Mouse (Mus musculus) forebrain, embryonic 14.5 days (tissue): Measurements from ENCODE around the gene Gmeb1. TPM values are rescaled to one million over a fixed set of nuclear protein-coding genes. Genes with fewer than 3 reads are reported as not detected.

Experiments
- ATAC-seq: fragments of 200-750 bp; cut with Nextera tagmentation; 2 replicates; pipeline ENCODE4 v1.8.0; 2017; ENCODE audit warnings: mild to moderate bottlenecking, moderate library complexity
- DNase-seq: peaks from one replicate; pipeline ENCODE4 v3.0.0-alpha.2; 2015; ENCODE audit warnings: low spot score
- H3K27ac ChIP-seq: fragments of 300-500 bp; sonication (generic); 2 replicates; pipeline ENCODE4 v1.5.1; 2014; ENCODE audit warnings: low read depth, mild to moderate bottlenecking, control low read depth, low read length, moderate library complexity
- H3K27me3 ChIP-seq: fragments of 300-500 bp; sonication (generic); replicated peaks from 2 replicates; pipeline ENCODE4 v1.6.1; 2014; ENCODE audit warnings: low read length, control low read depth, mixed read lengths; ENCODE audit not compliant: control insufficient read depth, insufficient read depth
- H3K36me3 ChIP-seq: fragments of 300-500 bp; sonication (generic); 2 replicates; pipeline ENCODE4 v1.6.1; 2014; ENCODE audit warnings: low read length, control low read depth; ENCODE audit not compliant: control insufficient read depth, insufficient read depth
- H3K4me1 ChIP-seq: fragments of 300-500 bp; sonication (generic); 2 replicates; pipeline ENCODE4 v1.6.1; 2014; ENCODE audit warnings: antibody characterized with exemption, low read length, control low read depth; ENCODE audit not compliant: control insufficient read depth, insufficient read depth
- H3K4me2 ChIP-seq: fragments of 300-500 bp; sonication (generic); 2 replicates; pipeline ENCODE4 v1.6.1; 2014; ENCODE audit warnings: mild to moderate bottlenecking, control low read depth, low read length
- H3K4me3 ChIP-seq: fragments of 300-500 bp; sonication (generic); 2 replicates; pipeline ENCODE4 v1.5.1; 2014; ENCODE audit warnings: low read depth, low read length, control low read depth
- H3K9ac ChIP-seq: fragments of 300-500 bp; sonication (generic); 2 replicates; pipeline ENCODE4 v1.6.1; 2014; ENCODE audit warnings: mild to moderate bottlenecking, low read length, control low read depth, moderate library complexity
- H3K9me3 ChIP-seq: fragments of 300-500 bp; sonication (generic); replicated peaks from 2 replicates; pipeline ENCODE4 v1.6.1; 2016; ENCODE audit warnings: low read length, control low read depth, mixed read lengths; ENCODE audit not compliant: control insufficient read depth
- WGBS: fragments of 180-500 bp; shearing (Covaris S2); extraction: QIAGEN DNeasy Blood & Tissue Kit; methylation state at CpG from one replicate; pipeline ENCODE4 v1.1.7; 2014; 5-methylcytosine and 5-hydroxymethylcytosine counted together
- polyA plus RNA-seq: library from polyadenylated mRNA; unstranded; fragments of >200 nt; fragmentation: Nextera tagmentation; extraction: Ambion mirVana; gene quantifications from 2 replicates; pipeline ENCODE4 v1.2.1, GENCODE M21; 2014

The Gmeb1 gene
- polyA plus RNA-seq, 1 experiment from 2014 or later, result 26.6 TPM

GRCm38 (mm10) chr4:132198285-132198712, 63.1 kb downstream of the Gmeb1 start:
- no peak; the same call in 1 of the 2 replicates for ATAC-seq
- WGBS, result 55% methylated on average over 4 of the region's 4 CpGs
- H3K36me3 ChIP-seq, result peaks cover 61% of the 10 kb centered on the region

GRCm38 (mm10) chr4:132194975-132195374, 66.4 kb downstream of the Gmeb1 start:
- WGBS, result 89% methylated on average over 3 of the region's 3 CpGs
- H3K9me3 ChIP-seq, result no peaks in the 10 kb centered on the region
- H3K9ac ChIP-seq, result no peak overlapping the region

More at GRCm38 (mm10) chr4:132198285-132198712, 63.1 kb downstream of the Gmeb1 start:
- Histone ChIP-seq H3K4me3 (no peak overlapping the region), H3K9me3 (no peaks in the 10 kb centered on the region), H3K27me3 (no peaks in the 10 kb centered on the region), H3K9ac (no peak overlapping the region), H3K4me1 (peaks cover 10% of the 10 kb centered on the region; the same call in 1 of the 2 replicates), H3K27ac (no peak overlapping the region), H3K4me2 (no peak overlapping the region)
- DNase-seq, result peak; percentile 23

GRCm38 (mm10) chr4:132194373-132194772, 67.0 kb downstream of the Gmeb1 start:
- Histone ChIP-seq H3K27ac (no peak overlapping the region), H3K4me1 (peaks cover 2% of the 10 kb centered on the region; the same call in 1 of the 2 replicates), H3K4me2 (no peak overlapping the region), H3K27me3 (no peaks in the 10 kb centered on the region), H3K9ac (no peak overlapping the region), H3K36me3 (peaks cover 49% of the 10 kb centered on the region), H3K9me3 (no peaks in the 10 kb centered on the region), H3K4me3 (no peak overlapping the region)
- no peak for ATAC-seq
- no peak for DNase-seq
- WGBS, result 98% methylated on average over 6 of the region's 6 CpGs

More at GRCm38 (mm10) chr4:132194975-132195374, 66.4 kb downstream of the Gmeb1 start:
- H3K4me2 ChIP-seq, result no peak overlapping the region
- no peak overlapping the region for H3K4me3 ChIP-seq
- H3K27me3 ChIP-seq, result no peaks in the 10 kb centered on the region
- peaks cover 6% of the 10 kb centered on the region; the same call in 1 of the 2 replicates for H3K4me1 ChIP-seq
- DNase-seq, result no peak
- no peak for ATAC-seq
- H3K27ac ChIP-seq, result no peak overlapping the region
- peaks cover 52% of the 10 kb centered on the region for H3K36me3 ChIP-seq

- H3K27ac ChIP-seq, result no peak overlapping the region
- DNase-seq (no peak), ATAC-seq (no peak)
- H3K36me3 ChIP-seq, result peaks cover 49% of the 10 kb centered on the region
- no peak overlapping the region for H3K4me2 ChIP-seq
- WGBS, result 92% methylated on average over 2 of the region's 2 CpGs
- no peaks in the 10 kb centered on the region for H3K4me1 ChIP-seq
- H3K4me3 ChIP-seq, result no peak overlapping the region
- H3K27me3 ChIP-seq, result no peaks in the 10 kb centered on the region
- no peaks in the 10 kb centered on the region for H3K9me3 ChIP-seq
- H3K9ac ChIP-seq, result no peak overlapping the region
These were observed 73.5 kb downstream of the Gmeb1 start for GRCm38 (mm10) chr4:132187826-132188401.

- H3K27me3 ChIP-seq, result no peaks in the 10 kb centered on the region
- H3K36me3 ChIP-seq, result peaks cover 42% of the 10 kb centered on the region
- no peaks in the 10 kb centered on the region for H3K9me3 ChIP-seq
- H3K9ac ChIP-seq, result no peak overlapping the region
- WGBS, result 93% methylated on average over 3 of the region's 3 CpGs
- H3K4me2 ChIP-seq, result no peak overlapping the region
- no peaks in the 10 kb centered on the region for H3K4me1 ChIP-seq
- no peak overlapping the region for H3K4me3 ChIP-seq
- DNase-seq (no peak), ATAC-seq (no peak)
- H3K27ac ChIP-seq, result no peak overlapping the region
These were observed 78.2 kb downstream of the Gmeb1 start for GRCm38 (mm10) chr4:132183162-132183561.

- H3K4me1 ChIP-seq, result no peaks in the 10 kb centered on the region
- WGBS, result 71% methylated on average over 22 of the region's 22 CpGs
- no peak overlapping the region for H3K9ac ChIP-seq
- no peak for DNase-seq
- no peak for ATAC-seq
- no peak overlapping the region for H3K4me2 ChIP-seq
- H3K27ac ChIP-seq, result no peak overlapping the region
- no peaks in the 10 kb centered on the region for H3K9me3 ChIP-seq
- H3K36me3 ChIP-seq, result peaks cover 42% of the 10 kb centered on the region
- no peak overlapping the region for H3K4me3 ChIP-seq
- no peaks in the 10 kb centered on the region for H3K27me3 ChIP-seq
These were observed 79.4 kb downstream of the Gmeb1 start for GRCm38 (mm10) chr4:132181721-132182658.

GRCm38 (mm10) chr4:132180710-132181109, 80.7 kb downstream of the Gmeb1 start:
- Histone ChIP-seq H3K36me3 (peaks cover 37% of the 10 kb centered on the region), H3K4me2 (no peak overlapping the region), H3K27ac (no peak overlapping the region), H3K27me3 (no peaks in the 10 kb centered on the region), H3K9ac (no peak overlapping the region), H3K9me3 (no peaks in the 10 kb centered on the region), H3K4me1 (no peaks in the 10 kb centered on the region), H3K4me3 (no peak overlapping the region)
- WGBS, result 74% methylated on average over 9 of the region's 9 CpGs
- ATAC-seq (no peak), DNase-seq (peak; percentile 53)

- peaks cover 17% of the 10 kb centered on the region for H3K36me3 ChIP-seq
- no peak overlapping the region for H3K27ac ChIP-seq
- no peaks in the 10 kb centered on the region for H3K27me3 ChIP-seq
- DNase-seq (peak; percentile 86), ATAC-seq (peak; percentile 79)
- no peaks in the 10 kb centered on the region for H3K9me3 ChIP-seq
- no peak overlapping the region for H3K9ac ChIP-seq
- WGBS, result 6% methylated on average over 10 of the region's 10 CpGs
- H3K4me1 ChIP-seq, result no peaks in the 10 kb centered on the region
- no peak overlapping the region for H3K4me2 ChIP-seq
- no peak overlapping the region for H3K4me3 ChIP-seq
These were observed 82.8 kb downstream of the Gmeb1 start for GRCm38 (mm10) chr4:132178630-132179059.
